ENCODE assay signal across 10 mouse cellular contexts in the genomic region with DNA sequence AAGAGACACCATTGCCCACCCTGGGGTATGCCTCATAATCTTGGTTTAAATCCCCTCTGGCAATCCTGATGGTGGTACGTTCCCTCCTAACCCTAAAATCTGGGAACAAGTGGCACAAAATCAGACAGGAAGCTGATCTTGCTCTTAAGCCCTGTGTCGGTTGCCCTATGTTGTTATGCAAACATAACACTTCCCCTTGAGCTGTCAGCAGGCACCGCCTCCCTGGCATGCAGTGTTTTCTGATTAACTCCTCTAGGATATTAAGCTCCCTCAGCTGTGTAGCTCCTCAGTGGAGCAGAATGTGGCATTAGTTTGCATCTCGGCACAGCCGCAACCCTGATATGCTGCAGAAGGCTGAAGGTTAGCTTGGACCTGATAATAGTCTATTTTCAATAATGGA. TPM values are rescaled to one million over a fixed set of nuclear protein-coding genes. Genes with fewer than 3 reads are reported as not detected.
DNase-seq lines count a peak whose midpoint lies in the region; ATAC-seq and TF ChIP-seq lines count a peak whose summit lies in the region.
"Had no signal": no experiment of that assay in that cellular context is flagged by ENCODE, and none has a peak within 500 bp of the region (broad histone marks: within the 10 kb centered on the region; RNA-seq: fewer than 3 reads in every experiment).

No protein-coding gene starts in this region.

- H3K4me2 ChIP-seq in hindbrain, postnatal 0 days (ENCODE audit: low read depth, low read length), result no peak overlapping the region
- H3K4me2 ChIP-seq in hindbrain, embryonic 14.5 days (replicated peaks), result no peak overlapping the region
- H3K4me2 ChIP-seq: lung, embryonic 15.5 days had no signal

- TF ChIP-seq POLR2A in brain, embryonic 14.5 days (IDR thresholded peaks at IDR 0.05; ENCODE audit: borderline replicate concordance, extremely low read depth, insufficient read depth, insufficient read length, poor library complexity, severe bottlenecking), result no peak

- H3K36me3 ChIP-seq in hindbrain, postnatal 0 days (ENCODE audit: insufficient read depth, low read length), result no peaks in the 10 kb centered on the region
- H3K36me3 ChIP-seq in hindbrain, embryonic 14.5 days (replicated peaks; ENCODE audit: control insufficient read depth, insufficient read depth), result no peaks in the 10 kb centered on the region
- H3K36me3 ChIP-seq: lung, embryonic 15.5 days had no signal

- peak; percentile 18 for DNase-seq in hindbrain, postnatal 0 days (ENCODE audit: low spot score)
- no peak for DNase-seq in hindbrain, embryonic 14.5 days (ENCODE audit: low spot score)
- DNase-seq in brain, embryonic 14.5 days (ENCODE audit: low read depth), result peak; percentile 66
- DNase-seq in lung, postnatal 4 days, result peak; percentile 56 to 65
- DNase-seq in layer of hippocampus, adult 8-10 months (ENCODE audit: low spot score in 2 of 2), result no peak
- DNase-seq in embryo, embryonic 10.5 days (ENCODE audit: low spot score), result no peak
- DNase-seq: cerebellum, postnatal 36 days had no signal

- no peaks in the 10 kb centered on the region for H3K27me3 ChIP-seq in hindbrain, postnatal 0 days (ENCODE audit: insufficient read depth, low read length)
- H3K27me3 ChIP-seq in hindbrain, embryonic 14.5 days (ENCODE audit: control insufficient read depth, insufficient read depth, low read length), result no peaks in the 10 kb centered on the region
- H3K27me3 ChIP-seq: lung, embryonic 15.5 days had no signal

- H3K9me3 ChIP-seq in hindbrain, postnatal 0 days (ENCODE audit: low read length), result no peaks in the 10 kb centered on the region
- no peaks in the 10 kb centered on the region for H3K9me3 ChIP-seq in hindbrain, embryonic 14.5 days (ENCODE audit: control insufficient read depth, low read length)
- H3K9me3 ChIP-seq: lung, embryonic 15.5 days had no signal

- no peak for ATAC-seq in hindbrain, postnatal 0 days
- no peak for ATAC-seq in hindbrain, embryonic 14.5 days (ENCODE audit: low FRiP score)
- peak; percentile 65 to 81 for ATAC-seq in hematopoietic stem cell, adult 5-6 weeks (replicated peaks in 1 of 2; ENCODE audit: insufficient read depth in 1 of 2, low FRiP score in 2 of 2, low TSS enrichment in 1 of 2, low read depth in 1 of 2, poor library complexity in 2 of 2, severe bottlenecking in 2 of 2)
- no peak for ATAC-seq in megakaryocyte-erythroid progenitor cell, adult 5-6 weeks (replicated peaks; ENCODE audit: low FRiP score, low TSS enrichment, poor library complexity, severe bottlenecking)

- no peak for TF ChIP-seq CTCF in hindbrain, postnatal 0 days (IDR thresholded peaks at IDR 0.05; ENCODE audit: low read depth)
- TF ChIP-seq CTCF in brain, embryonic 14.5 days (IDR thresholded peaks at IDR 0.05; ENCODE audit: borderline replicate concordance, extremely low read depth, insufficient read depth, insufficient read length), result no peak

- peaks cover 11% of the 10 kb centered on the region for H3K4me1 ChIP-seq in hindbrain, postnatal 0 days (ENCODE audit: insufficient read depth, low read length)
- H3K4me1 ChIP-seq in hindbrain, embryonic 14.5 days (replicated peaks; ENCODE audit: control insufficient read depth, insufficient read depth, low read length), result 0 out of 2 replicates have a peak, but pooled peaks cover 4% of the 10 kb centered on the region

- WGBS in hindbrain, postnatal 0 days, result 42% methylated on average over 5 of the region's 5 CpGs
- WGBS in hindbrain, embryonic 14.5 days, result 54% methylated on average over 5 of the region's 5 CpGs

- no peak overlapping the region for H3K27ac ChIP-seq in hindbrain, postnatal 0 days
- H3K27ac ChIP-seq in hindbrain, embryonic 14.5 days, result no peak overlapping the region
- H3K27ac ChIP-seq: lung, embryonic 15.5 days had no signal

- H3K9ac ChIP-seq in hindbrain, postnatal 0 days (replicated peaks; ENCODE audit: low read length), result no peak overlapping the region
- no peak overlapping the region for H3K9ac ChIP-seq in hindbrain, embryonic 14.5 days
- H3K9ac ChIP-seq: lung, embryonic 15.5 days had no signal

- H3K4me3 ChIP-seq in hindbrain, postnatal 0 days (ENCODE audit: low read length), result no peak overlapping the region
- no peak overlapping the region for H3K4me3 ChIP-seq in hindbrain, embryonic 14.5 days (replicated peaks; ENCODE audit: low read length)
- H3K4me3 ChIP-seq: lung, embryonic 15.5 days had no signal

RNA-seq across cellular contexts. Expression of a gene that starts 58.9 kb away (rescaled TPM):
- total RNA-seq in hindbrain, postnatal 0 days (2014; rRNA removed), result 32.8 and 42.4 TPM in 2 replicates
- 18.4 and 21.0 TPM in 2 replicates for polyA plus RNA-seq in hindbrain, postnatal 0 days (2015; fragmentation: Nextera tagmentation; extraction: Ambion mirVana)
- 18.1 and 21.7 TPM in 2 replicates for polyA plus RNA-seq in hindbrain, embryonic 14.5 days (2014; fragmentation: Nextera tagmentation; extraction: Ambion mirVana)
- polyA plus RNA-seq in brain, embryonic 14.5 days (2012; rRNA removed), result 13.9 and 15.3 TPM in 2 replicates
- total RNA-seq in hematopoietic stem cell, adult 5-6 weeks (2017), result 9.2 and 12.6 TPM in 2 replicates
- 6.1 and 18.1 TPM in 2 replicates for total RNA-seq in megakaryocyte-erythroid progenitor cell, adult 5-6 weeks (2014; fragmentation: Nextera tagmentation)
- 6.9 and 8.5 TPM in 2 replicates for total RNA-seq in megakaryocyte-erythroid progenitor cell, adult 5-6 weeks (2017)
- 10 to 100 TPM; 17.9 to 21.7 (median 20.6) TPM for total RNA-seq in layer of hippocampus, adult 8-10 months (2022)

Comparison
In these comparisons a context has a peak if more than half of its experiments do, and no peak if none do; other contexts are left out.
1. DNase-seq: peak in hindbrain, postnatal 0 days (single experiment), brain, embryonic 14.5 days (single experiment) and lung, postnatal 4 days (2 of 2); none in hindbrain, embryonic 14.5 days (single experiment), layer of hippocampus, adult 8-10 months (0 of 2) and embryo, embryonic 10.5 days (single experiment).
2. ATAC-seq: peak in hematopoietic stem cell, adult 5-6 weeks (2 of 2); none in hindbrain, postnatal 0 days (single experiment), hindbrain, embryonic 14.5 days (single experiment) and megakaryocyte-erythroid progenitor cell, adult 5-6 weeks (single experiment).